Mouse (Mus musculus): Measurements from ENCODE around the gene Rsbn1. TPM values are rescaled to one million over a fixed set of nuclear protein-coding genes. Genes with fewer than 3 reads are reported as not detected.

Gene Rsbn1
- 3.0 and 3.4 TPM in 2 replicates for polyA plus RNA-seq (2012; rRNA removed)

GRCm38 (mm10) chr3:103914010-103914669 lies at the start of gene Rsbn1:
Gene Rsbn1 (plus strand): TSS chr3:103914120.

DNA sequence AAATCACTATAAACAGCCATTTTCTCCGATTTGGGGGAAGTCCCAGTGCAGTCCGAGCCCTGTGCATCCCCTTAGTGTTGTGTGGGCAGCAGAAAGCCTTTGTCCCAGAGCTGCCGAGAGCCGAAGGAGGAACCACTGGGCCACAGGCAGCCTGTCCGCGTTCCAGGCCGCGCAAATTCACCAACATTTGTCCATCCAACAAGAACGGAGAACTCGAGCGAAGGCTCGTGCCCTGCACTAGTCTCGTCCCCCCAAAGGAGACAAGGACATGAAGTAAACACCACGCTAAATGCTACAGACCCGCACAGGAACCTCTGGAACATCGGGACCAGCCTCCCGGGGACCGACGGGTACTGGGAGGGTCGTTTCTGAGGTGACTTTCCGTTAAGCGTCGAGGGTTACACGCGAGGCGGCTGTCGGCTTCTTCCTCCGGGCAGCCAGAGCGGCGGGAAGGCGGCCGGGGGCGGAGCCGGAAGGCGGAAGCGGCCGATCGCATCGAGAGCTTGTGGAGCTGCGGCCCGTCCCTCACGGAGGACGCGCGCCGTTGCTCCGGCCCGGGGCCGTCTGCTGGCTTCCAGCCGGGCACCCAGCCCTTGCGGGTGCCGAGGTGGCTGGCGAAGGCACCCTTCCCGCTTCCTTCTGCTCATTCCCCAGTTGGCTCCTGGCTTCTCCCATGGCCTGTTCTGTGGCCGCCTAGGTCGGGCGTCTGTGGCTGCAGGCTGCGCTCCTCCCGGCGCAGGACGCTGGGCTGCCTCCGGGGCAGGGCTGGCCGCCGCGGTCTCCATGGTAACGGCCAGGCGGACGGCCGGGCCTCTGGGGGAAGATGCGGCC lies 54.2 kb downstream of the Rsbn1 start, which contains the start of gene Phtf1:
Phtf1 (plus strand) TSS at position 250 of the 831 bp plus-strand sequence.

Other genes starting within 250 kb of the Rsbn1 start
- 1.6 and 1.8 TPM in 2 replicates for gene Olfml3, start 176.1 kb upstream of the Rsbn1 start, polyA plus RNA-seq (2012; rRNA removed)
- gene Gm10964, start 174.8 kb upstream of the Rsbn1 start, polyA plus RNA-seq (2012; rRNA removed): not detected in 2 replicates
- gene Hipk1, start 122.6 kb upstream of the Rsbn1 start, polyA plus RNA-seq (2012; rRNA removed): 18.2 and 20.5 TPM in 2 replicates
- gene Dclre1b, start 104.7 kb upstream of the Rsbn1 start, polyA plus RNA-seq (2012; rRNA removed): 9.1 and 10.6 TPM in 2 replicates
- 14.1 and 14.6 TPM in 2 replicates for gene Ap4b1, start 104.6 kb upstream of the Rsbn1 start, polyA plus RNA-seq (2012; rRNA removed)
- 0.30 and 0.58 TPM in 2 replicates for gene Gm43064, start 104.5 kb upstream of the Rsbn1 start, polyA plus RNA-seq (2012; rRNA removed)
- 1.3 TPM in 2 replicates for gene Bcl2l15, start 81.5 kb upstream of the Rsbn1 start, polyA plus RNA-seq (2012; rRNA removed)
- 2.2 and 2.5 TPM in 2 replicates for gene Ptpn22, start 54.3 kb upstream of the Rsbn1 start, polyA plus RNA-seq (2012; rRNA removed)
- gene Phtf1, start 54.0 kb downstream of the Rsbn1 start, polyA plus RNA-seq (2012; rRNA removed): 2.4 and 2.8 TPM in 2 replicates

Data from liver, embryonic 18 days (tissue).